Mouse (Mus musculus): ENCODE data around the gene Tppp3.

Gene Tppp3

DNA sequence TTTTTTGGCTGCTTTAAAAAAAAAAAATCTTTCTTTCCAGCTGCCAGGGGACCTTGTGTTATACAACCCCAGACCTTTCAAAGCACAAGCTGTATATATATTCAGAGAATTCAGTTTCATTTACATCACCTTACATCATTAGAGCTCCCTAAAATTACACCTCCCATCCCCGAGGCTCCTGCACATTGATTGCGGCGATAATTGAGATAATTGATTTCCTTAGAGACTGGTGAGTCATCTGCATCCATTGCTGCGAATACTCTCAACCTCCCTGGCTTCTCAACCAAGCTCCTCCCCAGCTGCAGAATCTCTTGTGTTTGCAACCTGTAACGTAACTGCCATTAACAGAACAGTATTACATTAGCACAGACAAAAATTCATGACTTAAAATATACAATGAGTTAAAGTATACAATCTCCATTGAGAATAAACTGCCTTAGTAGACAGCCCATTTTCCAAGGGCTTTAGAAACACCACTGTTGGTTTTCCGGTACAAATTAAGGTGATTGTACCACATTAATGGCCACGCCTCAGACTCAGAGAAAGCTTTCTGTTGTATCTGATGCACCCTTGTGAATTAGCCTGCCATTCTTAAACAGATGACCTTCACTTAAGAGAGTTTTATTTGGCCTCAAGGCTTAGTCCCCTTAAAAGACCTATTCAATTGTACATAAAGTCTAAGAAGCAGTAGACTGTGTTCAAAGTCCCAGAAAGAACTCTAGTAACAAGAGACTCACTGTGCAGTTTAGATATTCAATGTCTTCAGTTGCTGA, 39.4 kb downstream of the Tppp3 start:
- no peak for DNase-seq (ENCODE audit: low spot score)

DNA sequence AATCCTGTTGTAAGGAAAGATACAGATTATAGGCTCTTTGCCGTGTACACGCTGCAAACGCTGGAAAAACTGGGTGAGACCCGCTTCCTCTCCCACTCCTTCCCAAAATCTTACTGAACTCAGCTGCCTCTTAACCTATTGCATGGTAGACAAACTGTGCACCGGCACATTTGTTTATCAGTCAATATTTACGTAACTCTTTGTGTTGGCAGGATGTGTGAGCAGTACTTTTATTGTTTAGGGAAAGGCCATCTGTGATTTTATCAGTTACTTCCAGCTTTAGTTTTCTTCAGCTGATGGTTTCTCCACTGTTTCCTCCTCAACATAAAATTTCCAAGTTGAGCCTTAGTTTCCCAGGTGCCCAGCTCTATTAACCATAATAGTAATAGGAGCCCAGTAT, 44.4 kb downstream of the Tppp3 start:
- DNase-seq (ENCODE audit: low spot score): no peak

DNA sequence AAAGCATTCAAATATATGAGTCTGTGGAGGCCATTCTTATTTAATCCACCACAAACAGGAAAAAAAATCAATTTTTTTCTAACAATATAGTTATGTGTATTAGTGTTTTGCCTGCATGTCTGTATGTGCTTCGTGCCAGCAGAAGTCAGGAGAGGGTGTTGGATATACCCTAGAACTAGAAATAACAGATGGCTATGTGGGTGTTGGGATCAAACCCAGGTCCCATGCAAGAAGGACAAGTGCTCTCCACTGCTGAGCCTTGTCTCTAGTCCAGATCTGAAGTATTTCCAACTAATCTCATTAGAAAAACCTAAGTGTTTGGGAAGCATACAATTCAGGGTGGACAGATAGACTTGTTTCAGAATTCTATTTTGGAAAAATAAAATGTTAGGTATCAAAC, 49.3 kb downstream of the Tppp3 start:
- no peak for DNase-seq (ENCODE audit: low spot score)

DNA sequence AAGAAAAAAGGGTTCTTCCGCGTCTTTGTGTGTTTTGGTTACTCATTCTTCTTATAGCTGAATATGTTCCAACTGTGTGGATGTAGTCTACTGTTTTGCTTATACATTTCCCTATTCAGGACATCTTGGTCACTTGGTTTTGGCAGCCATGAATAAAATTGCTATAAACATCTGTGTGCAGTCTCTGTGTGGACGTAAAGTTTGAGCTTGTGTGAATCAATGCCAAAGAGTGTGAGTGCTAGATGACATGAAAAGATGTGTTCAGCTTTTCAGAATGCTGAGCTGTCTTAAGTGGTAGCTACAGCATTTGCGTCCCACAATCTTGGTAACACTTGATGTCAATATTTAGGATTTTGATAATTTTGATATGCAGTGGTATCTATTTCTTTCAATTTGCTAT, 51.5 kb downstream of the Tppp3 start:
- DNase-seq (ENCODE audit: low spot score): no peak

DNA sequence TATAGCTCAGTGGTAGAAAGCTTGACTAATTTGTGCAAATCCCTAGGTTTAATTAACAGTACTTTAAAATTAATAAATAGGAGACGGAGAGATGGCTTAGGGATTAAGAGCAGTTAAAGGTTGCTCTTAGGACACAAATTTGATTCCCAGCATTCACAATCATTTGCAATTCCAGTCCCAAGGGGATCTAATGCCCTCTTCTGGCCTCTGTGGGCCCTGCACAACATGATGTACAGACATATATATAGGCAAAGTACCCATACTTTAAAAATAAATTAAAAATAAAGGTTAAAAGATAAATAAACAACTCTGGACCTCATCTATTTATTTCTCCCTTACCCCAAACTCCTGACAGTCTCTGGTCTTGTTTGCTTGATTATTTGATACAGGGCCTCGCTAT, 52.3 kb downstream of the Tppp3 start:
- DNase-seq (ENCODE audit: low spot score): no peak
